Mouse (Mus musculus) gastrocnemius, postnatal 25 days (tissue): ENCODE measurements at regions not wholly inside any gene's neighbourhood (a gene's known extent, or its start where the extent isn't known, plus 50 kb on each side); places are given as distances from the start of the nearest gene placed in this dataset.
A peak's percentile ranks its signal among the peaks of the same experiment; 100 is the strongest.
"Not testable (repeated sequence)": the region's sequence is repeated elsewhere in the genome, so short reads cannot be mapped to it uniquely, and the experiment has no call there.

Experiments used
- DNase-seq: peaks from one replicate; pipeline ENCODE4 v3.0.0; 2022

- DNase-seq = no peak
Observed at GRCm38 (mm10) chr4:110038696-110039095, 60.8 kb downstream of the Dmrta2 start.

GRCm38 (mm10) chr4:110044851-110045618 is 67.2 kb downstream of the Dmrta2 start:
- no peak for DNase-seq

- DNase-seq = no peak
Observed at GRCm38 (mm10) chr4:110045651-110046269, 67.9 kb downstream of the Dmrta2 start.

GRCm38 (mm10) chr4:110046270-110046651 is 68.4 kb downstream of the Dmrta2 start:
- no peak for DNase-seq

DNA sequence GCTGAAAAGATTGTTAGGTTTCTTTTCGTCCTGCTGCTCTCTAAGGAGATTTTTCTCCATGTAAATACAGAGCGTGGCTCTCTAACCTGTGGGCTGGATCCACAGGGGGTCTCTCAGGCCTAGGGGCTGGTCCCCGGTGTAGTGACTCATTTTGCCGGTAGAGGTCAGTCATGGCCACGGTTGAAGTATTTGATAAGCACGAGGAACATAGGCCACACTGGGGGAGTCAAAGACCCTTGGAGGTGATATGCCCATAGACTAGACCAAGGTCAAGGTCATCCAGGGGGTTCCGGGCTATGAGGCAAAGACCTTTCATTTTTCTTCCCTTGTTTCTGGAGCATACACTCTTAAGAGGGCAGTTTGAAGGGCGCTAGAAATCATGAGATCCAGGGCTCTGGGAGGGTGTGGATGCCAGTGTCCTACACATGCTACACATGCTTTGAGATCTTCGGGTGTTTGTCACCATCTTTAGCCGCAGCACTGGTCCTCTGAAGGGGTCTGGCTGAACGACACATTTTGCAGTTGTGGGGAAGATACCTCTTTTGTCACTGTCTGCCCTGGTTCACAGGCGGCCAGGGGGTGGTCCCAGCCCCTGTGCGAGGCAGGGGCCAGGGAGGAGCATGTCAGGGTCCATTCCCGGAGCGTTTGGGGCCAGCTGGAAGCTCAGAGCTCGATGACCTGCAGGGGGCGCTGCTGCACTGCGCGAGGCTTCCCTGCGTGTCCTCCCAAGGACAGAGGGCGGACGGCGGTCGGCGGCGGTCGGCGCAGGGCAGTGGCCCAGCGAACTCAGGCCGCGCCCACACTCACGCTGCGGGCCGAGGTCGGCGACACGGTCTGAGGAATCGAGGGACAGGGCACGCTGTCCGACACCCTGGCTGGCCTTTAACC is 72.8 kb downstream of the Dmrta2 start:
- DNase-seq = peak; percentile 44

- no peak for DNase-seq
Observed at GRCm38 (mm10) chr4:110051281-110051665, 73.4 kb downstream of the Dmrta2 start.

GRCm38 (mm10) chr4:110051872-110052271 is 74.0 kb downstream of the Dmrta2 start:
- no peak for DNase-seq

DNA sequence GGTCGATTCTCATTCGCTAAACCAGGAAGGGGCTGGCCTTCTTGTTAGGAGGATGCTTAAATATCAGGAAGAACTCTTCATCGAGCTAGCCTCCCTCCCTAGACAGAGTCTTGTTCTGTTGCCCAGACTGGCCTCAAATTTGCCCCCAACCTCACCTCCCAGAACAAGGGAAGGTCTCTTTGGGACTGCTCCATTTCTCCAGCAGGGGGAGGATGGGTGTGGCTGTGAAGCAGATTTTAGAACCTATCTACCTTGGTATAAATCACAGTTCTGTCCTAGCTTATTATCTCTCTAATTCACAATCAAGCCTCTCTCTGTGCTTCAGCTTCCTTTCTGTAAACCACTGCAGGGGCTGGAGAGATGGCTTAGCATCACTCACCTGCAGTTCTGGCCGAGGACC is 75.1 kb downstream of the Dmrta2 start:
- DNase-seq = no peak

DNA sequence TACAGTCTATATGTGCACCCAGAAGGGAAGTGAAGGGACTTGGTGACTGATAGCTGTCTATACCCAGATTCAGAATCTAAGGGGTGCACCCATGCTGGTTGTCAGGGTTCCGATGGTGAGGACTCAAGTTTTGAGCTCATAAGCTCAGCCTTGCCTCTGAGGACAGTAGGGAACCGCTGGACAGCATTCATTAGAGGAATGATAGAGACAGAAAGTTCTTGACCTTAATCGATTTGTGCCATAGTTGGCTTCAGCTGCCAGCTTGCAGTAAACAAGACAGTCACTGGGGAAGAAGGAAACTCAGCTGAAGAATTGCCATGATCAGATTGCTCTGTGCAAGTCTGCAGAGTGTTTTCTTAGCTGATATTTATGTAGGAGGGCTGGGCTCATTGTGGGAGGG is 96.0 kb downstream of the Dmrta2 start:
- no peak for DNase-seq

DNA sequence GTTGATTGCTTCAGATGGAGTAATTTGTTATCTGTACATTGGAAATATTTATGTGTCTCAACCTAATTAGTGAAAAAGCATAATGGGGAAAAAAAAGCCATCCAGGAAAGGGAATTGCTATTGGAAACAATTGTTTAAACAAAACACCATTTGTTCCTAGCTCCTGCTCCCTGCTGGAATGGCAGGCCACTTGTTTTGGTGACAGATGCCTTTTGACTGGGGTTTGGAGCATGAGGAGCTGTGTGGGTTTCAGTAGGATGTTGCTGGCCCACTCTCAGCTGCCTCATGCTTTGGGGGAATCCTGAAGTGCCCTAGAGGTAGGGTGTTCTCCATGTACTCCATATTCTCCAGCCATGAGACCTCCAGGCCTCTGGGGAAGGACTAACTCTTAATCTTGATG is 105.5 kb downstream of the Dmrta2 start:
- DNase-seq = no peak

DNA sequence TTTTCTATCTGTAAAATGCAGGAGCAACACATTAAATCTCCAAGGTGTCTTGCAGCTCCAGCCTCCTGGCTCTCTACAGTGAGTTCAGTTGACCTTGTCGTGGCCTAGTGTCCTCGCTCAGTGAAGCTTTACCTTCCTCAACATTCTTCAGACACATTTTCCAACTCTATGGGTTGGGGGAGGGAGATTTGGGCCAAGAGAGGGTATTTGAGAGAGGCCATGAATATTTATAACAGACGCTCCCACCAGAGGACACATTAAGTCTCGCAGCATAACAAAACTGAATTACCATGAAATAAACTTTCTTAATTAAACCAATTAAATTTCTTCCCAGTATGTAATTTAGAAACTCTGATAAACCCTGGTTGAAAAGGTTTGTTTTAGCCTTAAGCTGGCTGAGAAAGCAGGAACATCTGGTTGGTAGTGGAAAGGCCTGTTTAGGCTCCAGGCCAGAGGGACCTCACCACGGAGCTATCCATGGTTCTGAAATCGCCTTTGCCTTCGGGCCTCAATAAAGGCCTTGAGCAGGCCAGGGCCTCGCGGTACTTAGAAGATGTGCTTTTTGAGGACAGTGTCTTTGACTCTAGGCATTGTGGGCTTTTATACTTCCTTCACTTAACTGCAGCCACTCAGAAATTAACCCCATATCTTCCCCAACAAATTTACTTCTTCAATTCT is 109.9 kb downstream of the Dmrta2 start:
- no peak for DNase-seq

DNA sequence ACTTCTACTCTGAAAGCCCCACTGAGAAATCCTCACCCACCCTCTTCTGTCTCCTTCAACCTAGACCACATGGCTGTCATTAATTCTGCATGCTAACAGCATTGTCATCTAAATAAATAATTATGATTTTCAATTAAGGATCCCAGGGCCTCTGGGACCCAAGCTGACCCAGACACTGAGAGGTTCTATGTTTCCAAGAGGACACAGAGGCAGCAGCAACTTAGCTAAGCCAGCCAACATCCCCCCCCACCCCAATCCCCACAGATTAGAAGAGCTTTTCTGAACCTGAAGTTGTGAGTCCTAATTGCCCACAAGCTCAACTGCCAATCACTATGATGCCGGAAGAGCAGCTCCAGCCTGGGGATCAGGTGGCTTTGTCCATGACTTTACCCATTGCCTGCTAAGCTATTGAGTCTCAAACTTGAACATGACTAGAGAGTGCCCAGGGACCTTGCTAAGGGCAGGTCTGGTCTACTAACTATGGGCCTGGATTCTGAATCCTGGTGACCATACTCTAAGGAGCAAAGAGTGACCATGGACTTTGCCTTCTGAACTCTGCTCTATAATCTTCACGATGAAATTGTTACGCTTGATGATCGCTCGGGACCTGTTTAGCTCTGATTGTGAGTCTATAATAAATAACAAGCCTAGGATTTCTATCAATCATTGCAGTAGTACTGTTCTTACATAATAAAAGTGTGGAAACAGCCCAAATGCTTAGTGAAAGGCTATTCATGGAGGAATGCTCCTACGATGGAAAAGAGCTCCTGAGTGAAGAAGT is 115.4 kb downstream of the Dmrta2 start:
- DNase-seq = no peak

DNA sequence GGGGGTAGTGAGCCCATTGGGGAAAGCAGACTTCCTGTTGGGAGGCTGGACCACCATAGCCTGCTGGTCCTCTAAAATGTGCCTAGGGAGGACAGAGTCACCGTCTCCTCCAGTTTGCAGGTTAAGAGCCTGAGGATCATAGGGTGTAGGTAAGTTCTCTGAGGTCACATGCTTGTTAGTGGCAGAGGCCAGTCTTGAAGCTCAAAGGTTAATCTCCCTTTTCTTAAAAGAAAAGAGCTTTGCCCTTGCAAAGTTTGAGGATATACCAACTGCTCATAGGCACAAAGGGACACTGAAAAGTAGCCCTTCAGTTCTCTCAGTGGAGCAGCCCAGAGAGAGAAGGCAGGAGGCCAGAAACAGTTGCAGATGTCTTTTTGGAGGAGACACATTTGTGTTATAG is 116.7 kb downstream of the Dmrta2 start:
- no peak for DNase-seq

GRCm38 (mm10) chr4:110095760-110096593 is 118.1 kb downstream of the Dmrta2 start:
- no peak for DNase-seq

DNA sequence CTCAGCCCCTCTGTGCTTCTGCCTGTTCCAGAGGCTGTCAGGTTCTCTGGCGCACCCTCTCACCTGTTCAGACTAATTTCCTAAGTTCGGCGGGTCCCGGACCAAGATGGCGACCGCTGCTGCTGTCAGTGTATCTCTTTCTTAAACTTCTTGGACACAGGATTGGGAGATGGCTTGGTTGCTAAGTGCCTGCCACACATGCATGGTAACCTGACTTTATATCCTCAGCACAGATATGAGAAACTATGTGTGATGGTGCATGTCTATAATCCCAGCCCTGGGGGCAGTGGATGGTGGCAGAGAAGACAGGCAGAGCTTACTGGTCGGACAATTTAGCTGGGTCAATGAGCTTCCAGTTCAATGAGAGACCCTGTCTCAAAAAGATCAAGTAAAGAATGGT is 126.3 kb downstream of the Dmrta2 start:
- not testable (repeated sequence) for DNase-seq

GRCm38 (mm10) chr4:110106620-110107243 is 128.9 kb downstream of the Dmrta2 start:
- no peak for DNase-seq

GRCm38 (mm10) chr4:110119438-110119837 is 141.6 kb downstream of the Dmrta2 start:
- DNase-seq = no peak

- DNase-seq = no peak
Observed at GRCm38 (mm10) chr4:110119874-110120273, 142.0 kb downstream of the Dmrta2 start.

DNA sequence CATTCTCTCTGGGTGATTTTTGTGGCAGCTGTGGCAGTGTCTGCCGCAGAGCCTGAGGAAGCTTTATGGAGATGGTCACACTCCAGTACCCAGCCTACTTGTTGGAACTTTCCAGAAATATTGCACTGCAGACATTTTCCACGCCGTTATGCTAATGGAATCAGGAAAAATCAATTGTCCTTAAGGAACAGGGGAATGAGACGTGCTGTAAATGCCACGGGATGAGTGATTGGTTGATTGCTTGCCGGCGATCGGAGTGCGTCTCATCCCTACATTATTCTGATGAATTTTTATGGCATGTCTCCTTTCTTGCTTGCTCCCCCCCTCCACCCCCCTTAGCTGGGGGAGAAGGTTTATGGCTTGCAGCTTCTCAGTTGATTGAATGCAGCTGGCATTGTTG is 142.9 kb downstream of the Dmrta2 start:
- DNase-seq = no peak

- no peak for DNase-seq
Observed at GRCm38 (mm10) chr4:110121447-110121846, 143.6 kb downstream of the Dmrta2 start.
